10 mouse cellular contexts compared by ENCODE assay signal in genomic region chr5:72893987-72894386, GRCm38 (mm10). TPM values are rescaled to one million over a fixed set of nuclear protein-coding genes. Genes with fewer than 3 reads are reported as not detected.
DNase-seq lines count a peak whose midpoint lies in the region; ATAC-seq and TF ChIP-seq lines count a peak whose summit lies in the region.
"Had no signal": no experiment of that assay in that cellular context is flagged by ENCODE, and none has a peak within 500 bp of the region (broad histone marks: within the 10 kb centered on the region; RNA-seq: fewer than 3 reads in every experiment).

No protein-coding gene starts in this region.

- H3K4me1 ChIP-seq in heart, postnatal 0 days (ENCODE audit: control insufficient read depth, insufficient read depth) = peaks cover 34% of the 10 kb centered on the region

- no peak overlapping the region for H3K4me2 ChIP-seq in heart, postnatal 0 days (ENCODE audit: low read depth, low read length)
- H3K4me2 ChIP-seq: embryonic facial prominence, embryonic 15.5 days; heart, embryonic 15.5 days had no signal

- peak; percentile 43 for TF ChIP-seq CTCF in heart, postnatal 0 days (IDR thresholded peaks at IDR 0.05; ENCODE audit: low read depth)

- WGBS in heart, postnatal 0 days = 67% methylated on average over 5 of the region's 5 CpGs

- no peaks in the 10 kb centered on the region for H3K27me3 ChIP-seq in heart, postnatal 0 days (ENCODE audit: control insufficient read depth, insufficient read depth, low read length)
- H3K27me3 ChIP-seq: embryonic facial prominence, embryonic 15.5 days; heart, embryonic 15.5 days had no signal

- no peaks in the 10 kb centered on the region for H3K36me3 ChIP-seq in heart, postnatal 0 days (replicated peaks; ENCODE audit: control insufficient read depth, insufficient read depth, low read length)
- H3K36me3 ChIP-seq: embryonic facial prominence, embryonic 15.5 days; heart, embryonic 15.5 days had no signal

- no peak overlapping the region for H3K9ac ChIP-seq in heart, postnatal 0 days (replicated peaks; ENCODE audit: low read depth, low read length)
- H3K9ac ChIP-seq: embryonic facial prominence, embryonic 15.5 days; heart, embryonic 15.5 days had no signal

- no peak for ATAC-seq in heart, postnatal 0 days (ENCODE audit: insufficient read depth, low read depth)
- 0 out of 2 replicates have a peak, but pooled peaks have one; percentile 54 for ATAC-seq in erythroblast, adult 5-6 weeks (replicated peaks; ENCODE audit: low FRiP score, poor library complexity, severe bottlenecking)

- H3K9me3 ChIP-seq in heart, postnatal 0 days (replicated peaks; ENCODE audit: control insufficient read depth, low read length) = no peaks in the 10 kb centered on the region
- H3K9me3 ChIP-seq: embryonic facial prominence, embryonic 15.5 days; heart, embryonic 15.5 days had no signal

- no peak for TF ChIP-seq EP300 in heart, postnatal 0 days (IDR thresholded peaks at IDR 0.05; ENCODE audit: low read depth)

- DNase-seq in heart, postnatal 0 days (ENCODE audit: low spot score) = no peak
- DNase-seq in heart, postnatal 25 days (ENCODE audit: low spot score) = no peak
- DNase-seq in right cerebral cortex, postnatal 4 days = peak; percentile 41
- DNase-seq in right cerebral cortex, postnatal 25 days = no peak
- DNase-seq in thymus, postnatal 36 days = peak; percentile 17 to 32
- DNase-seq in heart, postnatal 14 days = no peak
- DNase-seq in gastrocnemius, adult 8-10 months (ENCODE audit: low spot score in 2 of 2) = no peak

- H3K4me3 ChIP-seq in heart, postnatal 0 days (ENCODE audit: low read depth, low read length) = no peak overlapping the region
- H3K4me3 ChIP-seq: embryonic facial prominence, embryonic 15.5 days; heart, embryonic 15.5 days had no signal

- intact Hi-C loops in heart, postnatal 25 days (cut with DNase I) = loop anchor here (2.0 to 5.0 kb wide), 3 partner anchors 21 to 488 kb away; partner anchors contain the start of gene Slain2
- intact Hi-C loops in heart, postnatal 14 days (cut with DNase I) = loop anchor here (1.0 to 10.0 kb wide), 2 partner anchors 21 to 181 kb away; no protein-coding TSS in a partner anchor

- no peak overlapping the region for H3K27ac ChIP-seq in heart, postnatal 0 days (ENCODE audit: low read depth)
- H3K27ac ChIP-seq: embryonic facial prominence, embryonic 15.5 days; heart, embryonic 15.5 days had no signal

RNA-seq across cellular contexts. Expression of gene Slain2, which starts 20.1 kb away (rescaled TPM):
- total RNA-seq in heart, postnatal 0 days (2014; rRNA removed; ENCODE audit: low replicate concordance) = 80.9 and 85.3 TPM in 2 replicates
- 19.8 and 20.0 TPM in 2 replicates for polyA plus RNA-seq in heart, postnatal 0 days (2015; fragmentation: Nextera tagmentation; extraction: Ambion mirVana)
- total RNA-seq in heart, postnatal 25 days (2021) = 100 to 1,000 TPM; 143 to 145 TPM
- total RNA-seq in erythroblast, adult 5-6 weeks (2015; ENCODE audit: low replicate concordance) = 10.0 and 12.3 TPM in 2 replicates
- 10.5 and 12.0 TPM in 2 replicates for total RNA-seq in erythroblast, adult 5-6 weeks (2017; ENCODE audit: low replicate concordance)
- total RNA-seq in heart, postnatal 14 days (2021) = 100 to 1,000 TPM; 109 to 122 TPM
- 100 to 1,000 TPM; 104 to 133 (median 117) TPM for total RNA-seq in gastrocnemius, adult 8-10 months (2022)

RNA-seq across cellular contexts. Expression of gene Tec, which starts 25.7 kb away (rescaled TPM):
- total RNA-seq in heart, postnatal 0 days (2014; rRNA removed; ENCODE audit: low replicate concordance) = 4.2 and 11.1 TPM in 2 replicates
- polyA plus RNA-seq in heart, postnatal 0 days (2015; fragmentation: Nextera tagmentation; extraction: Ambion mirVana) = 16.2 TPM in 2 replicates
- total RNA-seq in heart, postnatal 25 days (2021) = 10 to 100 TPM; 13.9 to 15.8 TPM
- 1.7 and 5.6 TPM in 2 replicates for total RNA-seq in erythroblast, adult 5-6 weeks (2015; ENCODE audit: low replicate concordance)
- total RNA-seq in erythroblast, adult 5-6 weeks (2017; ENCODE audit: low replicate concordance) = 5.4 and 6.3 TPM in 2 replicates
- total RNA-seq in heart, postnatal 14 days (2021) = 10 to 100 TPM; 11.0 to 11.9 TPM
- 1 to 10 TPM; 1.1 to 2.6 (median 1.6) TPM for total RNA-seq in gastrocnemius, adult 8-10 months (2022)

Comparison
In these comparisons a context has a peak if more than half of its experiments do, and no peak if none do; other contexts are left out.
1. DNase-seq: peak in right cerebral cortex, postnatal 4 days (single experiment) and thymus, postnatal 36 days (2 of 2); none in heart, postnatal 0 days (single experiment), heart, postnatal 25 days (single experiment), right cerebral cortex, postnatal 25 days (single experiment), heart, postnatal 14 days (0 of 2) and gastrocnemius, adult 8-10 months (0 of 2).